Mouse (Mus musculus): Measurements from ENCODE around the gene Olfr434. TPM values are rescaled to one million over a fixed set of nuclear protein-coding genes. Genes with fewer than 3 reads are reported as not detected.
A peak's percentile ranks its signal among the peaks of the same experiment; 100 is the strongest.
"Not testable (repeated sequence)": the region's sequence is repeated elsewhere in the genome, so short reads cannot be mapped to it uniquely, and the experiment has no call there.

Gene Olfr434
- polyA plus RNA-seq (2014; fragmentation: Nextera tagmentation; extraction: Ambion mirVana), result not detected in 2 replicates

GRCm38 (mm10) chr6:43212873-43213272 is at the start of gene Olfr434:
Gene Olfr434 (plus strand): TSS chr6:43213021.
- not testable (repeated sequence) for H3K4me1 ChIP-seq (replicated peaks; ENCODE audit: control insufficient read depth, insufficient read depth, low read length); H3K27ac ChIP-seq; H3K4me3 ChIP-seq (replicated peaks; ENCODE audit: low read length); H3K4me2 ChIP-seq (replicated peaks); H3K9ac ChIP-seq; H3K27me3 ChIP-seq (ENCODE audit: control insufficient read depth, insufficient read depth, low read length); H3K9me3 ChIP-seq (ENCODE audit: control insufficient read depth, low read length); H3K36me3 ChIP-seq (replicated peaks; ENCODE audit: control insufficient read depth, insufficient read depth); ATAC-seq (ENCODE audit: low FRiP score); DNase-seq (ENCODE audit: low spot score)

GRCm38 (mm10) chr6:43167246-43167645 is 45.6 kb upstream of the Olfr434 start:
- WGBS, result 95% methylated on average over 4 of the region's 4 CpGs
- H3K4me3 ChIP-seq (replicated peaks; ENCODE audit: low read length), result no peak overlapping the region
- H3K9ac ChIP-seq, result no peak overlapping the region
- H3K27me3 ChIP-seq (ENCODE audit: control insufficient read depth, insufficient read depth, low read length), result no peaks in the 10 kb centered on the region
- DNase-seq (ENCODE audit: low spot score), result no peak
- no peaks in the 10 kb centered on the region for H3K4me1 ChIP-seq (replicated peaks; ENCODE audit: control insufficient read depth, insufficient read depth, low read length)
- no peak overlapping the region for H3K4me2 ChIP-seq (replicated peaks)
- H3K36me3 ChIP-seq (replicated peaks; ENCODE audit: control insufficient read depth, insufficient read depth), result no peaks in the 10 kb centered on the region
- no peaks in the 10 kb centered on the region for H3K9me3 ChIP-seq (ENCODE audit: control insufficient read depth, low read length)
- ATAC-seq (ENCODE audit: low FRiP score), result no peak
- H3K27ac ChIP-seq, result no peak overlapping the region

GRCm38 (mm10) chr6:43171840-43172239 is 41.0 kb upstream of the Olfr434 start, which contains the start of gene Olfr13:
Gene Olfr13 (plus strand): TSS chr6:43172140.
- no peaks in the 10 kb centered on the region for H3K9me3 ChIP-seq (ENCODE audit: control insufficient read depth, low read length)
- no peak within 1 kb of the TSS for H3K4me2 ChIP-seq (replicated peaks)
- no peak within 1 kb of the TSS for H3K9ac ChIP-seq
- no peaks in the 10 kb centered on the region for H3K36me3 ChIP-seq (replicated peaks; ENCODE audit: control insufficient read depth, insufficient read depth)
- DNase-seq (ENCODE audit: low spot score) (no peak), ATAC-seq (ENCODE audit: low FRiP score) (no peak)
- WGBS, result 81% methylated on average over 4 of the region's 4 CpGs
- no peaks in the 10 kb centered on the region for H3K4me1 ChIP-seq (replicated peaks; ENCODE audit: control insufficient read depth, insufficient read depth, low read length)
- no peak within 1 kb of the TSS for H3K4me3 ChIP-seq (replicated peaks; ENCODE audit: low read length)
- no peak within 1 kb of the TSS for H3K27ac ChIP-seq
- H3K27me3 ChIP-seq (ENCODE audit: control insufficient read depth, insufficient read depth, low read length), result no peaks in the 10 kb centered on the region

GRCm38 (mm10) chr6:43178129-43178528 is 34.7 kb upstream of the Olfr434 start:
- no peak overlapping the region for H3K27ac ChIP-seq
- 80% methylated on average over 1 of the region's 1 CpGs for WGBS
- H3K9me3 ChIP-seq (ENCODE audit: control insufficient read depth, low read length), result no peaks in the 10 kb centered on the region
- no peak for DNase-seq (ENCODE audit: low spot score)
- no peaks in the 10 kb centered on the region for H3K27me3 ChIP-seq (ENCODE audit: control insufficient read depth, insufficient read depth, low read length)
- H3K4me2 ChIP-seq (replicated peaks), result no peak overlapping the region
- no peaks in the 10 kb centered on the region for H3K36me3 ChIP-seq (replicated peaks; ENCODE audit: control insufficient read depth, insufficient read depth)
- 0 out of 2 replicates have a peak, but pooled peaks cover 7% of the 10 kb centered on the region for H3K4me1 ChIP-seq (replicated peaks; ENCODE audit: control insufficient read depth, insufficient read depth, low read length)
- no peak overlapping the region for H3K9ac ChIP-seq
- ATAC-seq (ENCODE audit: low FRiP score), result no peak
- no peak overlapping the region for H3K4me3 ChIP-seq (replicated peaks; ENCODE audit: low read length)

GRCm38 (mm10) chr6:43178584-43179501 is 34.0 kb upstream of the Olfr434 start:
- no peaks in the 10 kb centered on the region for H3K36me3 ChIP-seq (replicated peaks; ENCODE audit: control insufficient read depth, insufficient read depth)

GRCm38 (mm10) chr6:43190986-43191385 is 21.8 kb upstream of the Olfr434 start:
- no peak for ATAC-seq (ENCODE audit: low FRiP score)
- Histone ChIP-seq H3K4me2 (replicated peaks) (no peak overlapping the region), H3K9me3 (ENCODE audit: control insufficient read depth, low read length) (no peaks in the 10 kb centered on the region), H3K4me1 (replicated peaks; ENCODE audit: control insufficient read depth, insufficient read depth, low read length) (no peaks in the 10 kb centered on the region), H3K9ac (no peak overlapping the region), H3K4me3 (replicated peaks; ENCODE audit: low read length) (no peak overlapping the region), H3K36me3 (replicated peaks; ENCODE audit: control insufficient read depth, insufficient read depth) (no peaks in the 10 kb centered on the region), H3K27ac (no peak overlapping the region), H3K27me3 (ENCODE audit: control insufficient read depth, insufficient read depth, low read length) (no peaks in the 10 kb centered on the region)
- 87% methylated on average over 3 of the region's 3 CpGs for WGBS
- DNase-seq (ENCODE audit: low spot score), result no peak

More at GRCm38 (mm10) chr6:43178584-43179501, 34.0 kb upstream of the Olfr434 start:
- 52% methylated on average over 6 of the region's 6 CpGs for WGBS
- Histone ChIP-seq H3K4me2 (replicated peaks) (no peak overlapping the region), H3K4me3 (replicated peaks; ENCODE audit: low read length) (no peak overlapping the region), H3K27ac (0 out of 2 replicates have a peak overlapping the region, but pooled peaks have one; percentile 5), H3K27me3 (ENCODE audit: control insufficient read depth, insufficient read depth, low read length) (no peaks in the 10 kb centered on the region), H3K9me3 (ENCODE audit: control insufficient read depth, low read length) (no peaks in the 10 kb centered on the region), H3K4me1 (replicated peaks; ENCODE audit: control insufficient read depth, insufficient read depth, low read length) (0 out of 2 replicates have a peak, but pooled peaks cover 7% of the 10 kb centered on the region), H3K9ac (no peak overlapping the region)
- ATAC-seq (ENCODE audit: low FRiP score) (peak; percentile 70; the same call in 1 of the 2 replicates), DNase-seq (ENCODE audit: low spot score) (no peak)

GRCm38 (mm10) chr6:43196781-43197180 is 16.0 kb upstream of the Olfr434 start, which contains the start of gene Olfr435:
Gene Olfr435 (plus strand): TSS chr6:43197146.
- no peak within 1 kb of the TSS for H3K4me2 ChIP-seq (replicated peaks)
- no peaks in the 10 kb centered on the region for H3K36me3 ChIP-seq (replicated peaks; ENCODE audit: control insufficient read depth, insufficient read depth)
- no peak within 1 kb of the TSS for H3K4me3 ChIP-seq (replicated peaks; ENCODE audit: low read length)
- H3K9me3 ChIP-seq (ENCODE audit: control insufficient read depth, low read length), result no peaks in the 10 kb centered on the region
- H3K4me1 ChIP-seq (replicated peaks; ENCODE audit: control insufficient read depth, insufficient read depth, low read length), result no peaks in the 10 kb centered on the region
- no peaks in the 10 kb centered on the region for H3K27me3 ChIP-seq (ENCODE audit: control insufficient read depth, insufficient read depth, low read length)
- H3K27ac ChIP-seq, result no peak within 1 kb of the TSS
- DNase-seq (ENCODE audit: low spot score), result no peak
- no peak within 1 kb of the TSS for H3K9ac ChIP-seq
- no peak for ATAC-seq (ENCODE audit: low FRiP score)

GRCm38 (mm10) chr6:43198094-43198493 is 14.7 kb upstream of the Olfr434 start:
- no peaks in the 10 kb centered on the region for H3K36me3 ChIP-seq (replicated peaks; ENCODE audit: control insufficient read depth, insufficient read depth)
- no peak overlapping the region for H3K4me3 ChIP-seq (replicated peaks; ENCODE audit: low read length)
- DNase-seq (ENCODE audit: low spot score) (no peak), ATAC-seq (ENCODE audit: low FRiP score) (no peak)
- H3K9ac ChIP-seq, result no peak overlapping the region
- 83% methylated on average over 3 of the region's 3 CpGs for WGBS
- H3K27me3 ChIP-seq (ENCODE audit: control insufficient read depth, insufficient read depth, low read length), result no peaks in the 10 kb centered on the region
- H3K9me3 ChIP-seq (ENCODE audit: control insufficient read depth, low read length), result no peaks in the 10 kb centered on the region
- no peak overlapping the region for H3K4me2 ChIP-seq (replicated peaks)
- H3K4me1 ChIP-seq (replicated peaks; ENCODE audit: control insufficient read depth, insufficient read depth, low read length), result no peaks in the 10 kb centered on the region
- H3K27ac ChIP-seq, result no peak overlapping the region

GRCm38 (mm10) chr6:43202786-43203185 is 10.0 kb upstream of the Olfr434 start:
- H3K9me3 ChIP-seq (ENCODE audit: control insufficient read depth, low read length), result no peaks in the 10 kb centered on the region
- H3K27me3 ChIP-seq (ENCODE audit: control insufficient read depth, insufficient read depth, low read length), result no peaks in the 10 kb centered on the region
- H3K9ac ChIP-seq, result no peak overlapping the region
- no peaks in the 10 kb centered on the region for H3K36me3 ChIP-seq (replicated peaks; ENCODE audit: control insufficient read depth, insufficient read depth)
- DNase-seq (ENCODE audit: low spot score) (no peak), ATAC-seq (ENCODE audit: low FRiP score) (no peak)
- H3K4me3 ChIP-seq (replicated peaks; ENCODE audit: low read length), result no peak overlapping the region
- no peak overlapping the region for H3K27ac ChIP-seq
- H3K4me1 ChIP-seq (replicated peaks; ENCODE audit: control insufficient read depth, insufficient read depth, low read length), result no peaks in the 10 kb centered on the region
- H3K4me2 ChIP-seq (replicated peaks), result no peak overlapping the region
